Mouse (Mus musculus) MEL (cell line): ENCODE measurements around the gene Ppm1d. TPM values are rescaled to one million over a fixed set of nuclear protein-coding genes. Genes with fewer than 3 reads are reported as not detected.

ENCODE experiments used
- DNase-seq: peaks from one replicate; pipeline ENCODE4 v3.0.0; 2011; ENCODE audit warnings: low read depth, low spot score
- H3K27ac ChIP-seq: 2 replicates; pipeline ENCODE4 v1.5.1; 2012; ENCODE audit warnings: low read depth, mild to moderate bottlenecking, control low read depth, low read length, moderate library complexity; ENCODE audit not compliant: control insufficient read depth
- H3K27me3 ChIP-seq, 2 experiments: fragments of 150-350 bp in 1 of 2; sonication (generic) in 1 of 2; 2 replicates each; pipeline ENCODE4 v1.6.1; 2012; ENCODE audit warnings: low read length in 2 of 2, mild to moderate bottlenecking in 2 of 2, improper control_type of control experiment in 1 of 2, moderate library complexity in 1 of 2; ENCODE audit not compliant: insufficient read depth in 2 of 2, control insufficient read depth in 1 of 2
- H3K36me3 ChIP-seq, 2 experiments: 2 replicates each; pipeline ENCODE4 v1.6.1; 2012 to 2014; ENCODE audit warnings: low read length in 2 of 2, improper control_type of control experiment in 1 of 2, inconsistent platforms in 1 of 2, mild to moderate bottlenecking in 1 of 2; ENCODE audit not compliant: insufficient read depth in 2 of 2, control insufficient read depth in 1 of 2
- H3K4me1 ChIP-seq, 2 experiments: fragments of 150-350 bp in 1 of 2; sonication (generic) in 1 of 2; 2 replicates each; pipeline ENCODE4 v1.6.1; 2012; ENCODE audit warnings: low read length in 2 of 2, improper control_type of control experiment in 1 of 2, mild to moderate bottlenecking in 1 of 2; ENCODE audit not compliant: insufficient read depth in 2 of 2, control insufficient read depth in 1 of 2
- H3K4me3 ChIP-seq, 2 experiments: fragments of 150-350 bp in 1 of 2; sonication (generic) in 1 of 2; 2 replicates each; pipeline ENCODE4 v1.5.1; 2012; ENCODE audit warnings: low read depth in 2 of 2, low read length in 2 of 2, mild to moderate bottlenecking in 2 of 2, moderate library complexity in 2 of 2, control low read depth in 1 of 2, improper control_type of control experiment in 1 of 2; ENCODE audit not compliant: control insufficient read depth in 1 of 2, insufficient read depth in 1 of 2
- H3K79me2 ChIP-seq: 2 replicates; pipeline ENCODE4 v1.6.1; 2012; ENCODE audit warnings: mild to moderate bottlenecking, low read length, moderate library complexity; ENCODE audit not compliant: control insufficient read depth, poor library complexity, insufficient read depth
- H3K9ac ChIP-seq: 2 replicates; pipeline ENCODE4 v1.6.1; 2012; ENCODE audit warnings: low read depth, mild to moderate bottlenecking, control low read depth, low read length, moderate library complexity; ENCODE audit not compliant: control insufficient read depth, poor library complexity, severe bottlenecking
- H3K9me3 ChIP-seq: fragments of 150-350 bp; sonication (generic); replicated peaks from 2 replicates; pipeline ENCODE4 v1.6.1; 2012; ENCODE audit warnings: mild to moderate bottlenecking, low read length, improper control_type of control experiment, moderate library complexity; ENCODE audit not compliant: insufficient read depth
- CHD2 ChIP-seq: IDR thresholded peaks from 2 replicates; pipeline ENCODE4 v1.6.1; 2011; ENCODE audit warnings: low read length, improper control_type of control experiment
- CTCF ChIP-seq, 3 experiments: IDR thresholded peaks in 2 of 3; conservative IDR thresholded peaks in 1 of 3; 2 replicates each; pipeline ENCODE4 v1.5.1; 2011 to 2012; ENCODE audit warnings: low read length in 3 of 3, low read depth in 2 of 3, mild to moderate bottlenecking in 2 of 3, improper control_type of control experiment in 1 of 3, inconsistent platforms in 1 of 3, mixed read lengths in 1 of 3, moderate library complexity in 1 of 3; ENCODE audit not compliant: control insufficient read depth in 1 of 3, insufficient read depth in 1 of 3, poor library complexity in 1 of 3, severe bottlenecking in 1 of 3
- E2F4 ChIP-seq: IDR thresholded peaks from 2 replicates; pipeline ENCODE4 v1.6.1; 2011; ENCODE audit warnings: low read depth, low read length, improper control_type of control experiment, borderline replicate concordance
- EP300 ChIP-seq, 2 experiments: IDR thresholded peaks; 2 replicates each; pipeline ENCODE4 v1.6.1; 2011; ENCODE audit warnings: improper control_type of control experiment in 2 of 2, low read length in 2 of 2, low read depth in 1 of 2, mild to moderate bottlenecking in 1 of 2
- GABPA ChIP-seq: IDR thresholded peaks from 2 replicates; pipeline ENCODE4 v1.6.1; 2012; ENCODE audit warnings: low read depth, mild to moderate bottlenecking, inconsistent platforms, low read length, improper control_type of control experiment, moderate library complexity
- GATA1 ChIP-seq: IDR thresholded peaks from 2 replicates; pipeline ENCODE4 v1.6.1; 2011; ENCODE audit warnings: low read depth, low read length, improper control_type of control experiment
- JUND ChIP-seq: IDR thresholded peaks from 2 replicates; pipeline ENCODE4 v1.6.1; 2011; ENCODE audit warnings: low read depth, mild to moderate bottlenecking, improper control_type of control experiment, low read length
- MAFK ChIP-seq: IDR thresholded peaks from 2 replicates; pipeline ENCODE4 v1.6.1; 2011; ENCODE audit warnings: low read depth, mild to moderate bottlenecking, low read length, improper control_type of control experiment, borderline replicate concordance
- MAX ChIP-seq: IDR thresholded peaks from 2 replicates; pipeline ENCODE4 v1.6.1; 2011; ENCODE audit warnings: low read length, improper control_type of control experiment
- MYB ChIP-seq: IDR thresholded peaks from 2 replicates; pipeline ENCODE4 v1.6.1; 2011; ENCODE audit warnings: mild to moderate bottlenecking, low read depth, low read length, improper control_type of control experiment
- NELFE ChIP-seq: IDR thresholded peaks from 2 replicates; pipeline ENCODE4 v1.6.1; 2011; ENCODE audit warnings: low read depth, low read length, improper control_type of control experiment
- POLR2A ChIP-seq, 2 experiments: IDR thresholded peaks; 2 replicates each; pipeline ENCODE4 v1.6.1; 2011 to 2012; ENCODE audit warnings: low read length in 2 of 2, mild to moderate bottlenecking in 2 of 2, control low read depth in 1 of 2, improper control_type of control experiment in 1 of 2, low read depth in 1 of 2, moderate library complexity in 1 of 2; ENCODE audit not compliant: control insufficient read depth in 1 of 2, insufficient read depth in 1 of 2, poor library complexity in 1 of 2
- POLR2AphosphoS2 ChIP-seq: IDR thresholded peaks from 2 replicates; pipeline ENCODE4 v1.6.1; 2011; ENCODE audit warnings: low read length, improper control_type of control experiment
- POLR2AphosphoS5 ChIP-seq: IDR thresholded peaks from 2 replicates; pipeline ENCODE4 v1.6.1; 2012; ENCODE audit warnings: low read depth, borderline replicate concordance, mild to moderate bottlenecking, inconsistent platforms, low read length, moderate library complexity, mixed read lengths
- RAD21 ChIP-seq: IDR thresholded peaks from 2 replicates; pipeline ENCODE4 v1.6.1; 2011; ENCODE audit warnings: mild to moderate bottlenecking, low read depth, low read length, improper control_type of control experiment
- SIN3A ChIP-seq: IDR thresholded peaks from 2 replicates; pipeline ENCODE4 v1.6.1; 2012; ENCODE audit warnings: low read length, improper control_type of control experiment, inconsistent platforms
- TAL1 ChIP-seq: IDR thresholded peaks from 2 replicates; pipeline ENCODE4 v1.6.1; 2012; ENCODE audit warnings: mild to moderate bottlenecking, inconsistent platforms, low read length, moderate library complexity, mixed read lengths
- TBP ChIP-seq: IDR thresholded peaks from 2 replicates; pipeline ENCODE4 v1.8.0; 2011; ENCODE audit warnings: low read depth, low read length, improper control_type of control experiment
- UBTF ChIP-seq: IDR thresholded peaks from 2 replicates; pipeline ENCODE4 v1.6.1; 2012; ENCODE audit warnings: low read depth, mild to moderate bottlenecking, inconsistent platforms, low read length, improper control_type of control experiment, moderate library complexity, borderline replicate concordance; ENCODE audit not compliant: insufficient read depth
- USF1 ChIP-seq: IDR thresholded peaks from 2 replicates; pipeline ENCODE4 v1.6.1; 2014; ENCODE audit warnings: low read depth, mild to moderate bottlenecking, inconsistent platforms, low read length, improper control_type of control experiment, moderate library complexity
- USF2 ChIP-seq, 2 experiments: IDR thresholded peaks; 2 replicates each; pipeline ENCODE4 v1.6.1; 2011 to 2012; ENCODE audit warnings: improper control_type of control experiment in 2 of 2, low read length in 2 of 2, borderline replicate concordance in 1 of 2, inconsistent platforms in 1 of 2, low read depth in 1 of 2, mild to moderate bottlenecking in 1 of 2; ENCODE audit not compliant: insufficient read depth in 1 of 2
- ZC3H11A ChIP-seq: IDR thresholded peaks from 2 replicates; pipeline ENCODE4 v1.6.1; 2012; ENCODE audit warnings: low read depth, mild to moderate bottlenecking, inconsistent platforms, low read length, improper control_type of control experiment
- ZKSCAN1 ChIP-seq: IDR thresholded peaks from 2 replicates; pipeline ENCODE4 v1.6.1; 2012; ENCODE audit warnings: low read depth, mild to moderate bottlenecking, inconsistent platforms, low read length, improper control_type of control experiment, moderate library complexity
- ZNF384 ChIP-seq: IDR thresholded peaks from 2 replicates; pipeline ENCODE4 v1.6.1; 2012; ENCODE audit warnings: low read depth, mild to moderate bottlenecking, inconsistent platforms, low read length, improper control_type of control experiment
- polyA plus RNA-seq, 2 experiments: library from polyadenylated mRNA; stranded (reverse) in 1 of 2; unstranded in 1 of 2; fragments of >175 nt in 1 of 2; fragments of >200 nt in 1 of 2; gene quantifications; 2 replicates each; pipeline versions ENCODE4 v1.2.1 to v1.2.4; 2012; ENCODE audit warnings: low replicate concordance in 2 of 2, low read depth in 1 of 2; ENCODE audit not compliant: insufficient read length in 2 of 2, insufficient read depth in 1 of 2, missing spikeins in 1 of 2
- total RNA-seq: library from RNA; depleted of rRNA; stranded (reverse); fragments of 300-350 nt; gene quantifications from 2 replicates; pipeline ENCODE4 v1.2.3, GENCODE M21; 2012

The Ppm1d gene
- total and polyA plus RNA-seq, 3 experiments, result 13.3 to 15.5 TPM; not detected in 1

DNA sequence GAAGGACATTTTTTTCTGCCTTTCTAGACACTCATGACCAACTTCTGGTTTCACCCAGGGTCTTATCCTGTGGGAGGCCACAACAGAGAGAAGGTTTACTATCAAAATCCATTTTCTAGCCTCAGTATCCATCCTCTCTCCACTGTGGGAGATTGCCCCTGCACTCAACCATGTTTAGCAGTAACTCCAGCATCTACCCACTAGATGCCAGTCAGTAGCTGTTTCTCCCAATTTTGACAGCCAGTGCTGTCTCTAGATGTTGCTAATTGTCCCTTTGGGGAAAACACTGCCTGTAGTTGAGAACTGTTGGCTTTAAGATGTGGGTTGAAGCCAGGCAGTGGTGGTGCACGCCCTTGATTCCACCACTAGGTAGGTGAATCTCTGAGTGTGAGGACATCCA, 32.9 kb upstream of the Ppm1d start:
- H3K9ac ChIP-seq, result no peak overlapping the region
- TF ChIP-seq NELFE, result no peak
- peak in 1 of 3 experiments; percentile 24; a peak in 1 of 6 replicates for TF ChIP-seq CTCF (IDR thresholded peaks at IDR 0.05 in 2 of 3, conservative IDR thresholded peaks at IDR 0.05 in 1 of 3; ENCODE audit: control insufficient read depth in 1 of 3, insufficient read depth in 1 of 3, low read depth in 2 of 3, low read length in 3 of 3, poor library complexity in 1 of 3, severe bottlenecking in 1 of 3)
- no peak for TF ChIP-seq CHD2
- TF ChIP-seq RAD21, result peak; percentile 21
- TF ChIP-seq, all 39 proteins: peak for 2
- DNase-seq, result no peak
- Histone ChIP-seq H3K27ac (no peak overlapping the region), H3K79me2 (no peaks in the 10 kb centered on the region), H3K4me1 (no peaks in the 10 kb centered on the region), H3K36me3 (no peaks in the 10 kb centered on the region), H3K4me3 (no peak overlapping the region), H3K27me3 (peaks cover 0 to 2% of the 10 kb centered on the region in 2 experiments; a peak in 1 of 4 replicates), H3K9me3 (no peaks in the 10 kb centered on the region)

DNA sequence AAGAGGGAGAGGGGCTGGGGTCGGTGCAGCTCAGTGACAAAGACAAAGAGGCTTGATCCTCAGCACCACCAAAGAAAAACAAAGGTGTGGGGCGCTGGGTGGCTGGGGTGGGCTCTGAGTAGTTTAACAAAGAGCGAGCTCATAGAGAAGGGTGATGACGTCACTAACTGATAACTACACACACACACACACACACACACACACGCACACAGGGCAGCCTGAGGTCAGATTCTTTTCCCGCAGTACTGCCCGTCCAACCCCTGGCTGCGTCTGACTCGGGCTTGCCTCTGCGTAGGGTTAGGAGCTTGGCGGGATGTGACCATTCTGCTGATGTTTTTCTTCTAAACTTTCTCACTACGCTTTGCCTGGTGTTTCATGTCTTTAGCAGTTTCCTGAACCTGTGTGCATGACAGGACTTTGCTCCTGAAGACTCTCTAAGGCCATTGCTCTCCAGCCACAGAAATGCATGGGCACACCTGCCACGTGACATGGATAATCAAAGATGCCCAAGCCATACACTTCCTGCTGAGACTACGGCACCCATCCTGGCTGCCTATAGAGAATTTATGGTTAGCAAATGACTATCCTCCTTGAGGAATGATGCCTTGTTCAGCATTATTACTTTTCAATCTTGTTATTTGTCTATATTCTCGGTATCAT, 29.7 kb upstream of the Ppm1d start:
- H3K9me3 ChIP-seq, result no peaks in the 10 kb centered on the region
- no peak overlapping the region for H3K9ac ChIP-seq
- no peak overlapping the region for H3K4me3 ChIP-seq
- peaks cover 2 to 4% of the 10 kb centered on the region in 2 experiments for H3K27me3 ChIP-seq
- TF ChIP-seq JUND, result no peak
- TF ChIP-seq USF1, result peak; percentile 48; the same call in 1 of the 2 replicates
- TF ChIP-seq, all 39 proteins: peak for 1
- no peaks in the 10 kb centered on the region for H3K36me3 ChIP-seq
- no peak for DNase-seq
- no peaks in the 10 kb centered on the region for H3K4me1 ChIP-seq
- H3K27ac ChIP-seq, result no peak overlapping the region
- H3K79me2 ChIP-seq, result no peaks in the 10 kb centered on the region

DNA sequence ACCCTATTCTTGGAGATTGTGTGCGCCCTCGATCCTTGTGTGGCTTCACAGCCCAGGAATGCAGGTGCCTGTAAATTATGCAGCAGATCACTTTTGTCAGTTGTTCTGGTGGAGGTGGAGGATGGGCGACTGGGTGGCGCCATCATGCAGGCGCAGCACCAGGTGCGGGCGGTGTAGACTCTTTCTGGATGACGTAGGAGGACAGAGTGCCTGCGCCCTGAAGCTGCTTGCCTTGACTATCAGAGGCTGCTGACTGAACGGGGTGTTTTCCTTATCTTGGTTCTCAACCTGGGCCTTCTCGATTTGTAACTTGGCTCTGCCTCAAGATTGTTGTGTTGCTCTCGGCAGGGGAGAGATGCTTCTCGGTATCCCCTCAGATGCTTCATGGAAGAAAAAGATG, 13.1 kb upstream of the Ppm1d start:
- Histone ChIP-seq H3K9ac (peak overlapping the region; percentile 12), H3K27ac (peak overlapping the region; percentile 4; the same call in 1 of the 2 replicates), H3K4me3 (peak overlapping the region; percentile 16 to 38; a peak in 2 of 4 replicates)
- TF ChIP-seq CHD2 (peak; percentile 11; the same call in 1 of the 2 replicates), ZKSCAN1 (no peak), NELFE (no peak), SIN3A (no peak; the same call in 1 of the 2 replicates), POLR2A (IDR thresholded peaks at IDR 0.05; ENCODE audit: control insufficient read depth in 1 of 2, insufficient read depth in 1 of 2, low read depth in 1 of 2, low read length in 2 of 2, poor library complexity in 1 of 2) (no peak), GATA1 (peak; percentile 95), RAD21 (no peak), GABPA (no peak), ZNF384 (peak; percentile 35; the same call in 1 of the 2 replicates), USF2 (IDR thresholded peaks at IDR 0.05; ENCODE audit: borderline replicate concordance in 1 of 2, insufficient read depth in 1 of 2, low read depth in 1 of 2, low read length in 2 of 2) (no peak), MAX (no peak), MAFK (no peak), MYB (no peak), POLR2AphosphoS2 (no peak), UBTF (no peak), E2F4 (no peak), EP300 (IDR thresholded peaks at IDR 0.05; ENCODE audit: low read depth in 1 of 2, low read length in 2 of 2) (peak; percentile 84 to 90), CTCF (IDR thresholded peaks at IDR 0.05 in 2 of 3, conservative IDR thresholded peaks at IDR 0.05 in 1 of 3; ENCODE audit: control insufficient read depth in 1 of 3, insufficient read depth in 1 of 3, low read depth in 2 of 3, low read length in 3 of 3, poor library complexity in 1 of 3, severe bottlenecking in 1 of 3) (peak in 1 of 3 experiments; percentile 9; a peak in 1 of 6 replicates), USF1 (no peak), TBP (0 out of 2 replicates have a peak, but pooled peaks have one; percentile 25), POLR2AphosphoS5 (no peak), ZC3H11A (no peak), TAL1 (peak; percentile 87)

More for the DNA sequence above, 13.1 kb upstream of the Ppm1d start:
- Histone ChIP-seq H3K4me1 (peaks cover 3 to 19% of the 10 kb centered on the region in 2 experiments), H3K9me3 (no peaks in the 10 kb centered on the region), H3K79me2 (no peaks in the 10 kb centered on the region), H3K36me3 (peaks cover 0 to 5% of the 10 kb centered on the region in 2 experiments; a peak in 1 of 4 replicates), H3K27me3 (peaks cover 0 to 1% of the 10 kb centered on the region in 2 experiments; a peak in 2 of 4 replicates)
- peak; percentile 95 for DNase-seq
